In the genomic region with DNA sequence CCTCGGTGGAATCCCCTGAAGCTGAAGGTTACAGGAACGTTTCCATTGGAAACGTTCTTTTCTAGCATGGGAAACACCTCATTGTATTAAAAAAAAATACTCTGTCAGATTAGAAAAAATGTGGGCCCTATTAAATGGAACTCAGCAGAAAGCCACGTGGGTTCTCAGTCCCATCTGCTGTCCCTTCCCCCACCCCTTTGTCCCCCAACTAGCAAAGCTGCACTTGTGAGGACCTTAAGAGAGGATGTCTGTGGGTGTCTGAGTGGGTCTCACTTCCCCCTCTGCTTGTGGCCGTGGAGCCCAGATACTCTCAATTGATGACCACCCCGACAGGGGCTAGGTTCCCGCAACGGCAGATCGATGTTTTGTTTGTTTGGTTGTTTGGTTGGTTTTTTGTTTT, we compare ENCODE assay signal across 27 mouse cellular contexts.
"Had no signal": no experiment of that assay in that cellular context is flagged by ENCODE, and none has a peak within 500 bp of the region (broad histone marks: within the 10 kb centered on the region; RNA-seq: fewer than 3 reads in every experiment).

No protein-coding gene starts in this region.

- DNase-seq: left cerebral cortex, postnatal 4 days; liver; liver, embryonic 13.5 days; liver, postnatal 0 days; lung, adult 18-20 months; lung, adult 2 months; lung, embryonic 14.5 days; lung, postnatal 10 days; lung, postnatal 14 days; lung, postnatal 36 days; midbrain, embryonic 14.5 days had no signal

- H3K27ac ChIP-seq: limb, embryonic 10.5 days; limb, embryonic 12.5 days; limb, embryonic 13.5 days; limb, embryonic 15.5 days; liver, embryonic 12.5 days; liver, embryonic 13.5 days; liver, embryonic 14.5 days; liver, embryonic 15.5 days; lung, embryonic 15.5 days; macrophage; midbrain, embryonic 10.5 days; midbrain, embryonic 12.5 days; midbrain, embryonic 13.5 days; midbrain, embryonic 15.5 days; neural tube, embryonic 12.5 days had no signal

- H3K4me3 ChIP-seq: limb, embryonic 10.5 days; limb, embryonic 12.5 days; limb, embryonic 13.5 days; limb, embryonic 15.5 days; liver, embryonic 12.5 days; liver, embryonic 13.5 days; liver, embryonic 15.5 days; lung, embryonic 15.5 days; megakaryocyte, embryonic 14.5 days; midbrain, embryonic 10.5 days; midbrain, embryonic 12.5 days; midbrain, embryonic 13.5 days; midbrain, embryonic 15.5 days; myocyte; neural tube, embryonic 12.5 days had no signal
